Mouse (Mus musculus) cerebral cortex, adult 2 months (tissue): ENCODE data around the gene Kcnj1.

Source experiments
- WGBS: fragments of 180-500 bp; shearing (Covaris S2); methylation state at CpG from one replicate; pipeline ENCODE4 v1.1.7; 2018; 5-methylcytosine and 5-hydroxymethylcytosine counted together

The Kcnj1 gene

GRCm38 (mm10) chr9:32394761-32395161, 22.5 kb downstream of the Kcnj1 start:
- WGBS, result 87% methylated on average over 4 of the region's 4 CpGs

- WGBS, result 82% methylated on average over 2 of the region's 2 CpGs
Observed at GRCm38 (mm10) chr9:32400212-32400611, 27.9 kb downstream of the Kcnj1 start.

DNA sequence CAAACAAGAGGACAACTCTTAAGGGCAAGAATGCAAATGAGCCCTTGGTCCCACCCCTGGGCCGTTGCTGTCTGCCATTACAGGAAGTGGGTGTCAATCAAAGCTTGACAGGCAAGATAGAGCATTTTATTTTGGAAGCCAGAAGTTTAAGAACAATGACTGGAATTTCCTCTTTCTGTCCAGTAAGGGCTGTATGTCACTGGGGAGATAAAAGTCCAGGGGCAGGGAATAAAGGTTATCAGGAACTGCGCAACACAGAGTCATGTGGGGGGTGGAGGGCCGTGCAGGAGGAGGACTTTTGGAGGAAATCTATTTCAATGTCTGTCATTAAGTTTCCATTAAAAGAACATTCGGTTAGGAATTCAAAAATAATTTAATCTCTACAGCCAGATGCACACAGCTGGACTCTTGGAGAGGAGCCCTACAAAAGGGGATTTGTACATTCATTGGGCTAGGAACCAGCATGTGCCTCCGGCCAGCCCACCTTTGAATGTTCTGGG, 28.4 kb downstream of the Kcnj1 start:
- 72% methylated on average over 5 of the region's 5 CpGs for WGBS

DNA sequence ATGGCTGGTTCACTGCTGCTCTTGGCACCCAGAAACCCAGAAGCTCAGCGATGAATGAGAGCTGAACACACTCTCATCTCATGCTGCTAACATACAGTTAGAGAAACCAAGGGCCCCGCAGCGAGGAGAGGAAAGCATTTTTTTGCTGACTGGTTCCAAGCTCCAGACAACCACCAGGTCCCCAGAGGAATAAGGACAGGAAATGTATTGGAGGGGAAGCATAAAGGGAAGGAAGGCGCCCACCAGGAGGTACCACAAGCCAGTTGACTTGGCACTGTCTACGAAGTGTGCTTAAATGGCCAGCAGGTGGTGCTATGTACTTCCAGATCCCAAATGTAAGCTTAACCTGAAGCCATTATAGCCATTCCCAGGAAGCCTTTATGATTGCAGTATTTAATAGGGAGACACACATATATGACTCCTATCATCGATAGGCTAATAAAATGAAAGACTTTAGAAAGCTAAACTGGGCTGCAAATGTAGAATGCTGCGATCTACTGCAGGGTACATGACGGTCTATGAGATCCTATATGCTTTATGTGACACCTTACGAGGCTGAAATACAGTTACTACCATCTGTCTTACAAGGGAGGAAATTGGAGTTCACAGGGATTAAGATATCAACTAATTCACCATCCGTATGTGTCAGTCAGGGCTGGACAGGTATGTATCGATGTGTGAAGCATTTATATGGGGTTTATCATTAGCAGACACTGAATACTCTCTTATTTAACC, 33.1 kb downstream of the Kcnj1 start:
- 42% methylated on average over 11 of the region's 11 CpGs for WGBS

DNA sequence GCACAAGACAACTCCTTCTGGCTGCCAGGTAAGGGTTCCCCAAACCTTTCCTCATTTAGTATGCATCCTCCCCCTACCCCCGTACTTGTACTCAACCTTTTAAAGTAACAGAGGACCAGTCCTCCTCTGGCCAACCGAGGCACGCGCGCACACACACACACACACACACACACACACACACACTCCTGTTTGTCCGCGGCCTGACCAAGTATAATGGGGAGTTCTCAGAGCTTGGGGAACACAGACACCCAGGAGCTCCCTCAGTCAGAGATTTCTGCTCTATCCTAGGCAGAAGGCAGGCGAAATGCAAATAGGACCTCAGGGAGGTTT, 36.4 kb downstream of the Kcnj1 start:
- WGBS, result 32% methylated on average over 8 of the region's 8 CpGs

GRCm38 (mm10) chr9:32409060-32409961, 37.0 kb downstream of the Kcnj1 start:
- WGBS, result 8% methylated on average over 47 of the region's 47 CpGs

DNA sequence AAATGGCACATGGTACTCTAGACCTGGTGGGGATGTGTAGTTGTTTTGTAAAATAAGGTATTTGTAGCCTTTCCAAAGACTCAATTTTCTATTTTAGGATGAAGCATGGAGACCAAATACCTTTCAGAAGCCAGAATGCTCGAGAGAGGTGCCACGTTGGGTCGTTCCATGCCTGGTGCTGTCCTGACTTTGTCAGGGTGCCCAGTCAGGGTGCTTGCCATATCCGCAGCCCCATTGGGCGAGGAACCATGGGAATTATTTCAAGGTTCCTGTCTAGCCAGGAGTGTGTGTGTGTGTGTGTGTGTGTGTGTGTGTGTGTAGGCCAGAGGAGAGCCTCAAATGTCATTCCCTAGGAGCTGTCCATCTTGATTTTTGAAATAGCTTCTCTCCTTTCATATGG, 38.4 kb downstream of the Kcnj1 start:
- WGBS, result 96% methylated on average over 5 of the region's 5 CpGs

- WGBS, result 96% methylated on average over 5 of the region's 5 CpGs
Observed at GRCm38 (mm10) chr9:32411507-32411906, 39.2 kb downstream of the Kcnj1 start.

DNA sequence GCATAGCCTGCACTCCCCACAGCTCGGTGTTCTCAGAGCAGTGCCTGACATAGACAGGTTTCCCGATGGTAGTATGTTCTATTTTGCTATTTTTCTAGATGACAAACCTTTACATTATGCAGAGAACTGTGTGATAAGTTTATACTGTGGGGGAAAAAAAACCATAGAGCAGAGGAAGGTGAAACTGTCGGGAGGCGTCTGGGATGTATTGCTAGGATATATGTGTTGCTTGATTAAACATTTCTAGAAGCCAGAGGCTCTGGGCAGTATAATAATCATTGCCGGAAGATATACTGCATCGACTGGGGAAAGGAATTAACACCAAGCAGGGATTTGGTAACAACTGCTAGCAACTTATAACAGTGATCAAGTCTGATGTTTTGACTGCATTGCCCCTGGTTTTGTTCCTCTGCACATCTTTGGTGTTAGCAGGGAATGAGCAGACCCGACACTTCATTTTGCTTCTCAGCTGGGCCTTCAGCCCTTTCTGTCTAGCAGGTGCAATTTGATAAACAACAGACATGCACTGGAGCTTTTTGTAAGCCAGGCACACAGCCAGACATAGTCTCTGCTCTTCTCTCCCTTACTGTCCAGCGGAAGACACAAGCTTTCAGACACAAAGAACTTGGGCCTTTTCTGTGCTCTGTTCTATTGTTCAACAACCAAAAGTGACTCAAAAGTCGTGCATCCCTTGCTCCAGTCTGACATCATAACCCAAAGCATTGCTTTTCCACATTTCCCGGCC, 40.7 kb downstream of the Kcnj1 start:
- 76% methylated on average over 10 of the region's 10 CpGs for WGBS

DNA sequence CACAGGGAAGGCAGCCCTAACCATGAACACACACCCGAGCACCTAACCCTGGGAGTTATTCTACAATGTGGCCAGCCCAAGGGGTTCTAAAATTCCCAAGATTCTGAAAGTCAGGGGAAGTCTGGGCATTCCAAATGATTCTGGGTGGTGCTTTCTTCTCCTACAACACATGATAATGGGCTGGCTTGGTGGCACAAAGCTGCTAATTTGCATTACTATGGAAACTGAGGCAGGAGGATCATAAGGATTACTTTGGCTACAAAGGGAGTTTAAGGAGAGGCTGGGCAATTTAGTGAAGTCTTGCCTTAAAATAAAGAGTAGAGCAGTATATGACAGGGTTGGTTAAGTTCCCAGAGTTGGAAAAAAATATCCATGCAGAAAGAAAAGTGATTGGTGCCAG, 42.7 kb downstream of the Kcnj1 start:
- 77% methylated on average over 1 of the region's 1 CpGs for WGBS

DNA sequence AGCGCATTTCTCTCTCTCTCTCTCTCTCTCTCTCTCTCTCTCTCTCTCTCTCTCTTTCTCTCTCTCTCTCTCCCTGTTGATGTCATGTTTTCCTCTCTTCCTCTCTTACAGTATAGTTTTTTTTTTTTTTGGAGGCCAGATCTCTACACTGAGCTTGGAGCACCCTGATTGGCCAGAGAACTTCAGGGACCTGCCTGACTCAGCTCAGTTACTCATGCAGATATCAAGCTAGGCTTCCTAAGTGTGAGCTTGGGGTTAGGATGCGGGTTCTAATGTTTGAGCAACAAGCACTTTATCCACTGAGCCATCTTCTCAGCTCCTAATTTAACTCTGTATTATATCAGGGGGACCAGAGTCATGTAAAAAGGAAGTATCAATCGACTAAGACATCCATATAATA, 43.7 kb downstream of the Kcnj1 start:
- whole genome bisulfite sequencing, result 92% methylated on average over 3 of the region's 3 CpGs

DNA sequence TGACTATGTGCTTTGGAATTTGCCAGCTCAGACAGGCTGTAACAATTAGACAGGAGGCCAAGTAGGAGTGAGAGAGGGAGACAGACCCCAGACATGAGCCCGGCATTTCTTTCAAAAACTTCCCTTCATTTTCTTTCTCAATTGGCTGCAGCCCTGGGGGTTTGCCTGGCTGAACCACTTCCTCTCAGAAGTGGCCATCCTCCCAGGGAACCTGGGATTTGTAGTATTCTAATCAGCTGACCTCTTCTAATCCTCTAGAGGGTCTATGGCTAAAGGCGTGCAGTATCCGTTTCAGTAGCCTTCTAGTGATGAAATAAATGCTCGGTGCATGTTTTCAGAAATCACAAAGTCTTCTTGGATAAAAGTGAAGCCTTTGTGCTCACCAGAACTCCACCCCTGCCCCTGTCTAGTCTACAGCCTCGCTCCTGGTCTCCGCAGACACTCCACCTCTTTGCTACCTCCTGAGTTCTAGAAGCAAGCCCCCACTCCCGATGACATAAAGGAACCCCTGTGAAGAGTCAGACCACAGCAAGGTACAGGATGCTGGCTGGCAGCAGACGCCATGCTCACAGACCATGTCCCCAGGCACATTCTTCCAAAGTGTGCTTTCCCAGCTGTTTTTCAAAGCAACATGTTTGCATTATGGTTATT, 45.3 kb downstream of the Kcnj1 start:
- 58% methylated on average over 8 of the region's 8 CpGs for WGBS

- 85% methylated on average over 7 of the region's 7 CpGs for WGBS
Observed at GRCm38 (mm10) chr9:32425321-32425720, 53.0 kb downstream of the Kcnj1 start.

- 86% methylated on average over 3 of the region's 3 CpGs for WGBS
Observed at GRCm38 (mm10) chr9:32431061-32431460, 58.8 kb downstream of the Kcnj1 start.

DNA sequence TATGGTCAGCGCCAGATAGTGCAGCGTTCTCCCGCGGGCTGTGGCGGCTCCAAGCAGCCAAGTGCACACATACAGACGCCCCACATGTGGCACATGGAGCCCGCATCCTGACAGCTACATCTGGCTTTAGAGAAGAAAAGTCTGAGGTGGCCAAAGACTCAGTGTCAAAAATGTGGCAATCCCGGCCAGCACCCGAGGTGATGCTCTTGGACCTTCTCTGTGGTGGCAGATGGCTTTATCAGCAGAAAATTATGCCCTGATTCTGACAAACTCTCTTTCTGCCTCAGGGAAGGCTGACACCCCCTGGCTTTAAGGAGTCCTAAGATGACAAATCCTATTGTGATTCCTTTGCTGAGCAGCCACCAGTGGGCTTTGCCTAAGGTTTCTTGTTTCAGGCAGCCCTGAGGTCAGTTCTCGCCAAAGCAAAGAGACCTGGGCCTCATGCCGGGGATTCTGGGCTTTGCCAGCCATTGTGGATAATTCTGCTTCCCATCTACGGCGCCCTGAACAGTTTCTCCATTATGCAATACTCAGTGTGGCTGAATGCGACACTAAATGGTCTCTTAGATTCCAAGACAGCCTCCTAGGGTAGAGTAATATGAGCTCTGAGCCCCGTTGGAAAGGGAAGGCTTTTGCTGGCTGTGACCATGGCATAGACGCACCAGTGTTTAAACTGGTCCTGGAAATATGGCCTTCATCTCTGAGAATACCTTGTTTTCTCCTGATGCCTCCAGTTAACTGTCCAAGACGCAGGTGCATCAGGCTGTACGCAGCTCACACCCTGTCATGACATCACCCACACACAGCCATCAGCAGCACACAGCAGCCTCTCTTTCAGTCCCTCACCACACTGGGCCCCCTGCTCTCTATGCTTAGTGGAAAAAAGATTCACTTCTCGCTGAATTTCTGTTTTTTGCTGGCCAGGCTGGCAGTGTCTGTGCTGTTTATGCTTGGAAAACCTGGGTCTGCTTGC, 62.2 kb downstream of the Kcnj1 start:
- 78% methylated on average over 19 of the region's 19 CpGs for WGBS

- WGBS, result 91% methylated on average over 3 of the region's 3 CpGs
Observed at GRCm38 (mm10) chr9:32443115-32443514, 70.8 kb downstream of the Kcnj1 start.

GRCm38 (mm10) chr9:32443817-32444216, 71.5 kb downstream of the Kcnj1 start:
- WGBS, result 63% methylated on average over 6 of the region's 6 CpGs

- 82% methylated on average over 6 of the region's 6 CpGs for WGBS
Observed at GRCm38 (mm10) chr9:32444453-32445201, 72.3 kb downstream of the Kcnj1 start.

- 68% methylated on average over 3 of the region's 3 CpGs for WGBS
Observed at GRCm38 (mm10) chr9:32445789-32446188, 73.5 kb downstream of the Kcnj1 start.

- WGBS, result 96% methylated on average over 5 of the region's 5 CpGs
Observed at GRCm38 (mm10) chr9:32448766-32449165, 76.5 kb downstream of the Kcnj1 start.
